Mouse (Mus musculus) left cerebral cortex, adult 9 months (tissue): Measurements from ENCODE around the gene Dlgap3.

ENCODE experiments used
- DNase-seq, 2 experiments: peaks; one replicate each; pipeline ENCODE4 v3.0.0; 2022; ENCODE audit warnings: low spot score in 2 of 2

Dlgap3 gene

GRCm38 (mm10) chr4:127215799-127216198 lies 46.8 kb downstream of the Dlgap3 start:
- no peak for DNase-seq

GRCm38 (mm10) chr4:127216251-127216651 lies 47.2 kb downstream of the Dlgap3 start:
- DNase-seq: no peak

- DNase-seq: no peak
Measured at GRCm38 (mm10) chr4:127217048-127217447, 48.0 kb downstream of the Dlgap3 start.

- DNase-seq: no peak
Measured at GRCm38 (mm10) chr4:127223291-127223690, 54.3 kb downstream of the Dlgap3 start.

- DNase-seq: no peak
Measured at GRCm38 (mm10) chr4:127223755-127224154, 54.8 kb downstream of the Dlgap3 start.

GRCm38 (mm10) chr4:127224444-127225100 lies 55.6 kb downstream of the Dlgap3 start:
- DNase-seq: no peak

- no peak for DNase-seq
Measured at GRCm38 (mm10) chr4:127226067-127226466, 57.1 kb downstream of the Dlgap3 start.

- no peak for DNase-seq
Measured at GRCm38 (mm10) chr4:127227051-127227673, 58.2 kb downstream of the Dlgap3 start.

- DNase-seq: peak; percentile 66 to 86
Measured at GRCm38 (mm10) chr4:127232028-127232427, 63.0 kb downstream of the Dlgap3 start.

GRCm38 (mm10) chr4:127232551-127232950 lies 63.5 kb downstream of the Dlgap3 start:
- DNase-seq: no peak

GRCm38 (mm10) chr4:127233416-127234125 lies 64.6 kb downstream of the Dlgap3 start:
- no peak for DNase-seq

GRCm38 (mm10) chr4:127235742-127236487 lies 66.9 kb downstream of the Dlgap3 start:
- peak in 1 of 2 experiments; percentile 72 for DNase-seq

- no peak for DNase-seq
Measured at GRCm38 (mm10) chr4:127236631-127237030, 67.6 kb downstream of the Dlgap3 start.

- DNase-seq: no peak
Measured at GRCm38 (mm10) chr4:127237271-127237670, 68.3 kb downstream of the Dlgap3 start.

GRCm38 (mm10) chr4:127242696-127243095 lies 73.7 kb downstream of the Dlgap3 start:
- no peak for DNase-seq

- peak; percentile 94 to 99 for DNase-seq
Measured at GRCm38 (mm10) chr4:127243552-127243951, 74.5 kb downstream of the Dlgap3 start, which contains the start of gene Smim12. Gene Smim12 (plus strand): TSS chr4:127243784.

GRCm38 (mm10) chr4:127243953-127244352 lies 74.9 kb downstream of the Dlgap3 start:
- DNase-seq: no peak

GRCm38 (mm10) chr4:127249701-127250349 lies 80.8 kb downstream of the Dlgap3 start:
- DNase-seq: peak; percentile 75 to 98

GRCm38 (mm10) chr4:127251963-127252585 lies 83.1 kb downstream of the Dlgap3 start:
- peak in 1 of 2 experiments; percentile 53 for DNase-seq

GRCm38 (mm10) chr4:127256739-127257138 lies 87.7 kb downstream of the Dlgap3 start:
- DNase-seq: no peak
